Mouse (Mus musculus): ENCODE measurements around the gene Atp2c2. TPM values are rescaled to one million over a fixed set of nuclear protein-coding genes. Genes with fewer than 3 reads are reported as not detected.

Atp2c2 gene
- total and polyA plus RNA-seq, 3 experiments: 0.27 to 0.58 TPM; not detected in 1

- peaks cover 0 to 4% of the 10 kb centered on the region in 2 experiments; a peak in 1 of 4 replicates for H3K4me1 ChIP-seq (ENCODE audit: control insufficient read depth in 1 of 2, insufficient read depth in 2 of 2, low read length in 2 of 2)
- H3K27ac ChIP-seq (ENCODE audit: control insufficient read depth, low read depth, low read length): no peak overlapping the region
- H3K9ac ChIP-seq (ENCODE audit: control insufficient read depth, low read depth, low read length, poor library complexity, severe bottlenecking): no peak overlapping the region
- H3K27me3 ChIP-seq (ENCODE audit: control insufficient read depth in 1 of 2, insufficient read depth in 2 of 2, low read length in 2 of 2): no peaks in the 10 kb centered on the region
- no peak overlapping the region for H3K4me3 ChIP-seq (ENCODE audit: control insufficient read depth in 1 of 2, insufficient read depth in 1 of 2, low read depth in 2 of 2, low read length in 2 of 2)
- H3K9me3 ChIP-seq (replicated peaks; ENCODE audit: insufficient read depth, low read length): no peaks in the 10 kb centered on the region
- H3K79me2 ChIP-seq (ENCODE audit: control insufficient read depth, insufficient read depth, low read length, poor library complexity): no peaks in the 10 kb centered on the region
- TF ChIP-seq MEF2A (IDR thresholded peaks at IDR 0.05; ENCODE audit: extremely low read depth, insufficient replicate concordance, low read depth, low read length, poor library complexity, severe bottlenecking) (no peak), BHLHE40 (IDR thresholded peaks at IDR 0.05; ENCODE audit: borderline replicate concordance, low read depth, low read length) (no peak), NELFE (IDR thresholded peaks at IDR 0.05; ENCODE audit: low read depth, low read length) (no peak), MAZ (IDR thresholded peaks at IDR 0.05; ENCODE audit: low read depth, low read length) (no peak), MAFK (IDR thresholded peaks at IDR 0.05; ENCODE audit: borderline replicate concordance, low read depth, low read length) (no peak), MAX (IDR thresholded peaks at IDR 0.05; ENCODE audit: low read length) (no peak), UBTF (IDR thresholded peaks at IDR 0.05; ENCODE audit: borderline replicate concordance, insufficient read depth, low read depth, low read length) (no peak), KAT2A (conservative IDR thresholded peaks at IDR 0.05; ENCODE audit: low read depth, low read length) (no peak), USF1 (IDR thresholded peaks at IDR 0.05; ENCODE audit: low read depth, low read length) (no peak), MXI1 (IDR thresholded peaks at IDR 0.05; ENCODE audit: low read depth, low read length) (no peak)
- no peaks in the 10 kb centered on the region for H3K36me3 ChIP-seq (ENCODE audit: control insufficient read depth in 1 of 2, insufficient read depth in 2 of 2, low read length in 2 of 2)
- no peak for DNase-seq (ENCODE audit: low read depth, low spot score)
Measured at GRCm38 (mm10) chr8:119675457-119675856, 24.4 kb upstream of the Atp2c2 start.

- Histone ChIP-seq H3K27me3 (ENCODE audit: control insufficient read depth in 1 of 2, insufficient read depth in 2 of 2, low read length in 2 of 2) (no peaks in the 10 kb centered on the region), H3K9ac (ENCODE audit: control insufficient read depth, low read depth, low read length, poor library complexity, severe bottlenecking) (no peak overlapping the region), H3K36me3 (ENCODE audit: control insufficient read depth in 1 of 2, insufficient read depth in 2 of 2, low read length in 2 of 2) (no peaks in the 10 kb centered on the region), H3K4me1 (ENCODE audit: control insufficient read depth in 1 of 2, insufficient read depth in 2 of 2, low read length in 2 of 2) (peaks cover 0 to 4% of the 10 kb centered on the region in 2 experiments; a peak in 1 of 4 replicates), H3K4me3 (ENCODE audit: control insufficient read depth in 1 of 2, insufficient read depth in 1 of 2, low read depth in 2 of 2, low read length in 2 of 2) (no peak overlapping the region), H3K79me2 (ENCODE audit: control insufficient read depth, insufficient read depth, low read length, poor library complexity) (no peaks in the 10 kb centered on the region), H3K27ac (ENCODE audit: control insufficient read depth, low read depth, low read length) (no peak overlapping the region), H3K9me3 (replicated peaks; ENCODE audit: insufficient read depth, low read length) (no peaks in the 10 kb centered on the region)
- peak; percentile 93 for DNase-seq (ENCODE audit: low read depth, low spot score)
- TF ChIP-seq POLR2AphosphoS2 (IDR thresholded peaks at IDR 0.05; ENCODE audit: low read length): no peak
- TF ChIP-seq NELFE (IDR thresholded peaks at IDR 0.05; ENCODE audit: low read depth, low read length): no peak
- peak; percentile 21; the same call in 1 of the 2 replicates for TF ChIP-seq ETS1 (IDR thresholded peaks at IDR 0.05; ENCODE audit: low read depth, low read length)
- no peak for TF ChIP-seq MYB (IDR thresholded peaks at IDR 0.05; ENCODE audit: low read depth, low read length)
- TF ChIP-seq HCFC1 (IDR thresholded peaks at IDR 0.05; ENCODE audit: low read depth, low read length): peak; percentile 42; the same call in 1 of the 2 replicates
- TF ChIP-seq RAD21 (IDR thresholded peaks at IDR 0.05; ENCODE audit: low read depth, low read length): no peak; the same call in none of the 2 replicates
- 0 out of 2 replicates have a peak, but pooled peaks have one; percentile 20 for TF ChIP-seq BHLHE40 (IDR thresholded peaks at IDR 0.05; ENCODE audit: borderline replicate concordance, low read depth, low read length)
- TF ChIP-seq MAX (IDR thresholded peaks at IDR 0.05; ENCODE audit: low read length): no peak
- TF ChIP-seq CTCF (IDR thresholded peaks at IDR 0.05 in 2 of 3, conservative IDR thresholded peaks at IDR 0.05 in 1 of 3; ENCODE audit: control insufficient read depth in 1 of 3, insufficient read depth in 1 of 3, low read depth in 2 of 3, low read length in 3 of 3, poor library complexity in 1 of 3, severe bottlenecking in 1 of 3): peak in 2 of 3 experiments; percentile 97 to 98
- TF ChIP-seq RCOR1 (IDR thresholded peaks at IDR 0.05; ENCODE audit: low read depth, low read length): 0 out of 2 replicates have a peak, but pooled peaks have one; percentile 59
- TF ChIP-seq CHD2 (IDR thresholded peaks at IDR 0.05; ENCODE audit: low read length): no peak
- TF ChIP-seq SIN3A (IDR thresholded peaks at IDR 0.05; ENCODE audit: low read length): peak; percentile 70
- no peak for TF ChIP-seq CHD1 (IDR thresholded peaks at IDR 0.05; ENCODE audit: low read depth, low read length)
- peak; percentile 54; the same call in 1 of the 2 replicates for TF ChIP-seq MYC (IDR thresholded peaks at IDR 0.05; ENCODE audit: low read depth, low read length)
- no peak for TF ChIP-seq ZKSCAN1 (IDR thresholded peaks at IDR 0.05; ENCODE audit: low read depth, low read length)
- TF ChIP-seq POLR2AphosphoS5 (IDR thresholded peaks at IDR 0.05; ENCODE audit: borderline replicate concordance, low read depth, low read length): no peak
- TF ChIP-seq ELF1 (IDR thresholded peaks at IDR 0.05; ENCODE audit: low read depth, low read length): no peak
- no peak for TF ChIP-seq UBTF (IDR thresholded peaks at IDR 0.05; ENCODE audit: borderline replicate concordance, insufficient read depth, low read depth, low read length)
- no peak for TF ChIP-seq MEF2A (IDR thresholded peaks at IDR 0.05; ENCODE audit: extremely low read depth, insufficient replicate concordance, low read depth, low read length, poor library complexity, severe bottlenecking)
- TF ChIP-seq MAZ (IDR thresholded peaks at IDR 0.05; ENCODE audit: low read depth, low read length): no peak
- TF ChIP-seq GATA1 (IDR thresholded peaks at IDR 0.05; ENCODE audit: low read depth, low read length): peak; percentile 86
- peak; percentile 46 to 61 for TF ChIP-seq EP300 (IDR thresholded peaks at IDR 0.05; ENCODE audit: low read depth in 1 of 2, low read length in 2 of 2)
- TF ChIP-seq SMC3 (IDR thresholded peaks at IDR 0.05; ENCODE audit: low read depth, low read length): peak; percentile 91
- no peak; the same call in 1 of the 2 replicates for TF ChIP-seq TBP (IDR thresholded peaks at IDR 0.05; ENCODE audit: low read depth, low read length)
- no peak for TF ChIP-seq MXI1 (IDR thresholded peaks at IDR 0.05; ENCODE audit: low read depth, low read length)
- no peak for TF ChIP-seq USF1 (IDR thresholded peaks at IDR 0.05; ENCODE audit: low read depth, low read length)
- no peak for TF ChIP-seq GABPA (IDR thresholded peaks at IDR 0.05; ENCODE audit: low read depth, low read length)
- no peak for TF ChIP-seq JUND (IDR thresholded peaks at IDR 0.05; ENCODE audit: low read depth, low read length)
Measured at GRCm38 (mm10) chr8:119676389-119676788, 23.4 kb upstream of the Atp2c2 start.
